Mouse (Mus musculus): ENCODE measurements around the gene Acsf3. TPM values are rescaled to one million over a fixed set of nuclear protein-coding genes. Genes with fewer than 3 reads are reported as not detected.
A peak's percentile ranks its signal among the peaks of the same experiment; 100 is the strongest.

Gene Acsf3
- polyA plus RNA-seq, 1 experiment from 2014 or later = 17.8 TPM

DNA sequence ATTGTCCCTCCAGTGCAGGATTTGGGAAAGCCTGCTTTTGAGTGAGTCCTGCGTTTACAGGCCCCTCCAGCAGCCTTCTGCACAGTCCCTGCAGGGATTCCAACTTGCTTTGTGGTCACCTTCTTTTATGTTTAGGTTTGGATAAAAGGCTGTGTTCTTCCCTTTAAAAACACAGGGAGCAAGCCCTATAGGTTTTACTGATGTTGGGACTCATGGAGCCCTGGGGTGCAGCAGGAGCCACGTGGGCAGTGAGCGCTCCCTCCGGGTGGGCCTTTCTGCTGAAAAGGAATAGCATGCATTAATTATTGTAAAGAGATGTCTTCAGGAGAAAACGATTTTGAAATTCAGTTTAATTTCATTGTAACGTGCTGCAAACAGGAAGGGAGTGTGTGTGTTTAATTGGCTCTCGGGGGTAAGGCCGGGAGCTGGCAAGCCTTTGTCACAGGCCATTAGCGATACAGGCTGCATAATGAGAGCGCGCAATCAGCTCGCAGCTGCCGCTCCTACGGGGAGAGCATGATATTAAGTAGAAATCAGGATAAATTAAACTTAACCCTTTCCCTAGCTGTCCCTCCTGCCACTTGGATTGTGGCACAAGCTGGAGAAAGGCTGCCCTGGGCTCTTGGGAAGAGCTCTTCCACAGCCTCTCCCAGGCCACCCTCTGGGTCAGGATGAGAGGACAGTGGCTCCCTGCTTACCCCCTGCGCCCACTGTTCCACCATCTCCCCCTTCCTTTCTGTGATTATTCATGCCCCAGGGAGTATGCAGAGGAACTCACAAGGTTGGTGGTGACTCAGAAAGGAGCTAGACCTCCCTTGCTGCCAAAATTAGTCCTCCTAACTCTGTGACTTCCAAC lies 28.8 kb downstream of the Acsf3 start:
- 16% methylated on average over 15 of the region's 15 CpGs for WGBS
- no peak for DNase-seq (ENCODE audit: low spot score)
- Histone ChIP-seq H3K9me3 (replicated peaks) (no peaks in the 10 kb centered on the region), H3K4me1 (peaks cover 44% of the 10 kb centered on the region), H3K36me3 (0 out of 2 replicates have a peak, but pooled peaks cover 3% of the 10 kb centered on the region), H3K27me3 (ENCODE audit: low read depth, poor library complexity, severe bottlenecking) (0 out of 2 replicates have a peak, but pooled peaks cover 5% of the 10 kb centered on the region), H3K4me3 (0 out of 2 replicates have a peak overlapping the region, but pooled peaks have one; percentile 9), H3K27ac (replicated peaks) (peak overlapping the region; percentile 75)

DNA sequence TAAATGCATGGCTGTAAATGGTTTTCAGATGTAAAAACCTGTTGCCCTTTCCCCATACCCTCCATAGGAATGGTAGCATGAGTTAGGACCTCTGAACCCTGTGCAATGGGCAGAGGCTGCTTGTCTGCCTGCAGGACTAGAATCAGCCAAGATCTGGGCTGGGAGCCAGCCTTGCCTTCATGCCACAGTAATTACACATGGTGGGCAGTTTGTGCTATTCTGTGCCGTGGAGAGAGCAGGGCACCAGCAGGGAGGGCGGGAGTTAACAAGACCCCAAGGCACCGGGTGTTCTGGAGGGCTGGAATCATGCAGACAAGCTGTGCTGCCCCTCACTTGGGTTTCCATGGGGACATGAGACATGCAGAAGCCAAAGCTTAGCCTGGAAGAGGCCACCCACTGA lies 30.1 kb downstream of the Acsf3 start:
- WGBS = 37% methylated on average over 3 of the region's 3 CpGs
- no peaks in the 10 kb centered on the region for H3K9me3 ChIP-seq (replicated peaks)
- peaks cover 44% of the 10 kb centered on the region for H3K4me1 ChIP-seq
- 0 out of 2 replicates have a peak, but pooled peaks cover 5% of the 10 kb centered on the region for H3K27me3 ChIP-seq (ENCODE audit: low read depth, poor library complexity, severe bottlenecking)
- H3K27ac ChIP-seq (replicated peaks) = no peak overlapping the region; the same call in 1 of the 2 replicates
- no peak overlapping the region for H3K4me3 ChIP-seq
- no peak for DNase-seq (ENCODE audit: low spot score)
- H3K36me3 ChIP-seq = 0 out of 2 replicates have a peak, but pooled peaks cover 5% of the 10 kb centered on the region

DNA sequence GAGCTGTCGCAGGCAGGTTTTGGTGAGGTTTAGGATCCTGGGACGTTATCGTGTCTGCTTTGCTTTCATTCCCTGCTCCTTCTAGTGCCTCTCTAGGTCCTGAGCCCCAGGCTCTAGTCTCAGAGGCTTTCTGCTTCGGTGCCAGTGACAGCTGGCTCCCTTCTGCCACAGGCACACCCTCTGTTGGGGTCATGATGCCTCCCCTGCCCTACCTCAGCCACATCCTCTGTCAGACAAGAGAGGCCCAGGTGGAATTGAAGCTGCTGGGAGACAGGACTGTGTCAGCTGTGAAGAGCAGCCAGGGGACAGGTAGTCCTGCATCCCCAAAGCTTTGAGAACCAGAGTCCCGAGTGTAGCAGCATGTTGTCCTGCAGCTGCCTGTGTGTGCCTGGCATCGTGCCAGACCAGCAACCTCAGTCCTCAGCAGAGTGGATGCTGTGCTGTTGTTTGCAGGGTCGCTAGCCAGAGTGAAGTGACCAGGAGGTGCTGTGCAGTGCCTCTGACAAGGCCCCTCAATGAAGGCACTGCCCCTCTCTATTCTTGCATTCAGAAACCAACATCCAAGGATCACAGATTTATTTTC lies 31.8 kb downstream of the Acsf3 start:
- peaks cover 44% of the 10 kb centered on the region for H3K4me1 ChIP-seq
- H3K4me3 ChIP-seq = no peak overlapping the region
- H3K9me3 ChIP-seq (replicated peaks) = no peaks in the 10 kb centered on the region
- H3K36me3 ChIP-seq = 0 out of 2 replicates have a peak, but pooled peaks cover 8% of the 10 kb centered on the region
- WGBS = 84% methylated on average over 7 of the region's 7 CpGs
- 0 out of 2 replicates have a peak, but pooled peaks cover 5% of the 10 kb centered on the region for H3K27me3 ChIP-seq (ENCODE audit: low read depth, poor library complexity, severe bottlenecking)
- DNase-seq (ENCODE audit: low spot score) = no peak
- H3K27ac ChIP-seq (replicated peaks) = peak overlapping the region; percentile 24; the same call in 1 of the 2 replicates

DNA sequence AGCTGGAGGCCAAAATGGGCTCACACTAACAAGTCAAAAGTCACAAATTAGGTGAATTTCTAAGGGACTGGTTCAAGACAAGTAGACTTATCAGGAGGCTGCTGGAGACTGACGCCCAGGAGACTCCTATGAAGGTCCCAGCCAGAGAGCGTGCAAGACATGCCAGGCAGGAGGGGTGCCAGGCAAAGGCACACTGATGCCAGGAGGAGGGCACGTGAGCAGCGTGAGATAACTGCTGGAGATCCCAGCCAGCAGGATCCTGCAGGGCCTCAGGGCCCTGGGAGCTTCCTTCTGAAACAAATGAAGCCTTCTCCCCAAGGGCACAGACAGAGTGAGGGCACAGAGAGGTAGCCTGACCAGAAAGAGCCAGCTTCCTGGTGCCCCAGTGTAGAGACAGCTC lies 32.6 kb downstream of the Acsf3 start:
- no peaks in the 10 kb centered on the region for H3K9me3 ChIP-seq (replicated peaks)
- DNase-seq (ENCODE audit: low spot score) = no peak
- 0 out of 2 replicates have a peak, but pooled peaks cover 5% of the 10 kb centered on the region for H3K27me3 ChIP-seq (ENCODE audit: low read depth, poor library complexity, severe bottlenecking)
- peaks cover 9% of the 10 kb centered on the region; the same call in 1 of the 2 replicates for H3K36me3 ChIP-seq
- WGBS = 90% methylated on average over 4 of the region's 4 CpGs
- no peak overlapping the region for H3K4me3 ChIP-seq
- no peak overlapping the region for H3K27ac ChIP-seq (replicated peaks)
- H3K4me1 ChIP-seq = peaks cover 44% of the 10 kb centered on the region

DNA sequence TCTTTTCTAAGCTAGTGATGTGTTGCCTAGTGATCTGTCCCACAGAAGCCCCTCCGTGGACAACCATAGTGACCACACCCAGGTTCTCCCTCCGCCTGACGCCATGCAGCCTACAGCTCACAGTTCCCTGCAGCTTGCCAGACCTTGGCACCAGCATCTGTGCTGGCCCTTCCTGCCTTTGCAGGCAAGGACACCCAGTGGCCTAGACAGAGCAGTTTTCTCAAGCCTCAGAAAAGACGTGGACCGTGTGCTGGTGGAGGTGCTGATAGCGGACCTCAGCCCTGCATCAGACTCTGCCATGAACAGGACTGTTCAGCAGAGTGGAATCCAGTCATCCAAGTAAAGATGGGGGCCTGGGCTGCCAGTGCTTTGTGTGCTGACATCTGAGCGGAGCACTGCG lies 35.1 kb downstream of the Acsf3 start:
- Histone ChIP-seq H3K4me1 (peaks cover 36% of the 10 kb centered on the region), H3K36me3 (peaks cover 17% of the 10 kb centered on the region), H3K27ac (replicated peaks) (no peak overlapping the region), H3K27me3 (ENCODE audit: low read depth, poor library complexity, severe bottlenecking) (peaks cover 7% of the 10 kb centered on the region; the same call in 1 of the 2 replicates), H3K4me3 (no peak overlapping the region), H3K9me3 (replicated peaks) (no peaks in the 10 kb centered on the region)
- 84% methylated on average over 8 of the region's 8 CpGs for WGBS
- DNase-seq (ENCODE audit: low spot score) = no peak

DNA sequence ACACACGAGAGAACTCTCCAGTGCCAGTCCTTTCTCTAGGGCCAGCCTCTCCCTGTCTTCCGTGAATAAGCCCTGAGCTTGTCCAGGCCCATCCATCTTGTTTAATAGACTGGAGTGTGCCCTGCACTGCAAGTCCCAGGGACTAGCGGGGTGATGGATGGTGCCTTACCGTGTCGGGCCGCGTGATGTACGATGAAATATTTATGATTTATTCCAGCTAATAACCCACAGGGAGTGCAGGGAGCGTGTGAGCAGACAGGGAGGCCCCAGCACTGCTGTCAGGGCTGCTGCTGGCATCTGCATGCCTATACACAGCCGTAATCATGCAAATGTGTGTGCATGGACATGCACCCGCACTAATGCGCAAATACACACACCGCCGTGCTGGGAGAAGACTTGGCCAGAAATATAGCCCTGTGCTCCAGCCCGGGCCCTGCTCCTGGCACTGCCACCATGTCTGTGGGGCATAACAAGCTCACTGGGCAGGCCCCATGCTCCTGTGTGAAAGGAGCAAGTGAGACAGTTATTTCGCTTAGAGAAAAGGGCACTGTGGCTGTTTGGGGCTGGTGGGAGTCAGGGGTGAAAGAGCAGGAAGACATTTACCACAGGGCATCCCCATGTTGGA lies 36.7 kb downstream of the Acsf3 start:
- no peak for DNase-seq (ENCODE audit: low spot score)
- Histone ChIP-seq H3K4me3 (no peak overlapping the region), H3K27me3 (ENCODE audit: low read depth, poor library complexity, severe bottlenecking) (peaks cover 7% of the 10 kb centered on the region; the same call in 1 of the 2 replicates), H3K27ac (replicated peaks) (no peak overlapping the region), H3K36me3 (peaks cover 17% of the 10 kb centered on the region), H3K4me1 (peaks cover 26% of the 10 kb centered on the region), H3K9me3 (replicated peaks) (no peaks in the 10 kb centered on the region)
- 92% methylated on average over 16 of the region's 16 CpGs for WGBS

DNA sequence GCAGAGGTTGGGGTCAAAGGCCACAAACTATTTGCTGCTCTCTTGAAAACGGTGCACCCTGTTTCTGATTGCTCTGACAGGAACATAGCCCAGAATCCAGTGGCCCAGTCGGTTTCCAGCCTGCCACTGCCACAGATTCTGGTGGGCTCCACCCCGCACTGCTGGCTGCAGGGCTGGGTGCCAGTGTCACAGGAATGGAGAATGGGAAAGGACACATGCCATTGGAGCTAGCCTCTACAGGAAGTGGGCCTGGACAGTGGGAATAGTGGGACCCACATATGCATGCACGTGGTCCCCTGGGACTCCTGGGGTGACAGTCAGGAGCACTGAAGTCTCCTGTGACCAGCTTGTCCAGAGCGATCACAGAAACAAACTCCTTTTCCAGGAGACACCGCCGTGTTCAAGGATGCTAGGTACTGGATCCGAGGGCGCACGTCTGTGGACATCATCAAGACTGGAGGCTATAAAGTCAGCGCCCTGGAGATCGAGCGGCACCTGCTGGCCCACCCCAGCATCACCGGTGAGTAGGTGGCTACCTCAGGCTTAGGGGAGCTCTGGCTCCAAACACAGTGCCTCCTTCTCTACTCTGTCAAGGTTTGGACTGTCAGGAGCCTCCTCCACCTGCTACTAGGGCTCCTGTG lies 37.4 kb downstream of the Acsf3 start:
- H3K27ac ChIP-seq (replicated peaks) = no peak overlapping the region
- no peak for DNase-seq (ENCODE audit: low spot score)
- no peak overlapping the region for H3K4me3 ChIP-seq
- H3K27me3 ChIP-seq (ENCODE audit: low read depth, poor library complexity, severe bottlenecking) = peaks cover 7% of the 10 kb centered on the region; the same call in 1 of the 2 replicates
- H3K9me3 ChIP-seq (replicated peaks) = no peaks in the 10 kb centered on the region
- peaks cover 29% of the 10 kb centered on the region for H3K4me1 ChIP-seq
- H3K36me3 ChIP-seq = peaks cover 17% of the 10 kb centered on the region
- 82% methylated on average over 14 of the region's 14 CpGs for WGBS

DNA sequence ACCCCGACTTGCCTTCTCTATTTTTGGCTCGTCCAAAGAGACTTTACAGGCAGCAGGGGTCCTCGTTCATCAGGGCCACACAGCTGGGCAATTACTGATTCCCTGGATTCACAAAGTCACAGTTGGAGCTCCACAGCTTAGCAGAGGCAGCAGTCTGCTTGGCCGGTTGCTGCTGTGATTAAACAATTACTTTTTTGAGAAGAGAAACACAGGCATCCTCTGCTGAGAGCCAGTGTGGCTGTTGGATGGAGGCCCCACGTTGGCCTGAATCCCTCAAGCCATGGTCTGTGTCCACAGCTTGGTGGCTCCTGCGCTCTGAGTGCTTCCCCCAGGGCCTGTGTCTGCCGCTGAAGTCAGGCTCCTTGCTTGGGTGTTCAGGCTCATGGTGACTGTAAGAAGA lies 39.3 kb downstream of the Acsf3 start:
- no peaks in the 10 kb centered on the region for H3K9me3 ChIP-seq (replicated peaks)
- H3K36me3 ChIP-seq = peaks cover 17% of the 10 kb centered on the region
- no peak overlapping the region for H3K4me3 ChIP-seq
- peak overlapping the region; percentile 57 for H3K27ac ChIP-seq (replicated peaks)
- 18% methylated on average over 7 of the region's 7 CpGs for WGBS
- H3K4me1 ChIP-seq = peaks cover 39% of the 10 kb centered on the region
- DNase-seq (ENCODE audit: low spot score) = no peak
- H3K27me3 ChIP-seq (ENCODE audit: low read depth, poor library complexity, severe bottlenecking) = peaks cover 7% of the 10 kb centered on the region; the same call in 1 of the 2 replicates

DNA sequence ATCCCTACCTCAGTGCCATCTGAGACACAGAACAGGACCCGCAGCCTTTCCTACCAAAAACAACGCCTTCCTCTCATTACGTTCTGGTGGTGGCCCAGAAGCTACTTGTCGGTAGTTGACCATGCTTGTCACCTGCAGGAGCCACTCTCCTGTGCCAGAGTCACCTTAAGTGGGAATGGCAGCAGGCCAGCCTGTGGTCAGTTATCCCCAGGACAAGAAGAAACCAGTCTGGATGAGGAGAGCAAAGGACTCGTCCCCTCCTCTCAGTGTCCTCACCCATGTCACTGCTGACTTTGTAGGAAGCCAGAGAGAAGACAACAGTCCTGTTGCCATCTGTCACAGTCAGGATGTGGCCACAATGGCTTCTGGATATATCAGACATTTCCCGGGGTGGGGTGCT lies 41.7 kb downstream of the Acsf3 start:
- no peak overlapping the region for H3K4me3 ChIP-seq
- DNase-seq (ENCODE audit: low spot score) = no peak
- H3K9me3 ChIP-seq (replicated peaks) = no peaks in the 10 kb centered on the region
- peaks cover 7% of the 10 kb centered on the region; the same call in 1 of the 2 replicates for H3K27me3 ChIP-seq (ENCODE audit: low read depth, poor library complexity, severe bottlenecking)
- H3K4me1 ChIP-seq = peaks cover 39% of the 10 kb centered on the region
- WGBS = 89% methylated on average over 6 of the region's 6 CpGs
- H3K27ac ChIP-seq (replicated peaks) = peak overlapping the region; percentile 67; the same call in 1 of the 2 replicates
- peaks cover 12% of the 10 kb centered on the region for H3K36me3 ChIP-seq

DNA sequence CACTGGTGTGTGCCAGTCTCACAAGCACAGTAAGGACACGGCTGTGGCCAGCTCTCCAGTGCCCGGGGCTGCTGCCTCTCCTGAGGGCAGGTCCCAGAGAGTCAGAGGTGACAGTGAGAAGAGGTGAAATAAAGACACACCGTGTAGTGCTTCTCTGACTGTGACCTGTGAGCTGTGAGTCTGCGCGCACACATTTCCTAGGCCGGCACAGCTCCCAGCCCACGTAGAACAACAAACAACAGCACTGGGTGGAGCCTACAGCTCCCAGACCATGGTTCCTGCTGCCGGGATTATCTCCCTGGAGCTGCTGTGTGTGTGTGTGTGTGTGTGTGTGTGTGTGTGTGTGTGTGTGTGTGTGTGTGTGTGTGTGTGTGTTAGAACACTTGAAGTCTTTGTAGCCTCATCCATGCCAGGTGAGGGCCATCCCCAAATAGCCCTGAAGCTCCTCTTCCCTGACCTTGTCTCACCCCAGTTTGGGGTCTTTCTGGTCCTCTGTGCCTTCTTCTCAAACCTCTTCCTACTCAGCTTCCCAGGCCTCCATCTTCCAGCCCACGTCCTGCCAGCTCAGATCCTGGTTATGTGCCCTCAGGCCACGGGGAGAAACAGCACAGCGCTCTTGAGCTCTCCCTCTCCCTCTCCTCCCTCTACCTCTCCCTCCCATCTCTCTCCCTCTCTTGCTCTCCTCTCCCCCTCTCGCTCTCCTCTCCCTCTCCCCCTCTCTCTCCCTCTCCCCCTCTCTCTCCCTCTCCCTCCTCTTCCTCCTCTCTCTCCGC lies 42.6 kb downstream of the Acsf3 start:
- peaks cover 7% of the 10 kb centered on the region; the same call in 1 of the 2 replicates for H3K27me3 ChIP-seq (ENCODE audit: low read depth, poor library complexity, severe bottlenecking)
- H3K4me1 ChIP-seq = peaks cover 39% of the 10 kb centered on the region
- H3K36me3 ChIP-seq = peaks cover 8% of the 10 kb centered on the region
- no peaks in the 10 kb centered on the region for H3K9me3 ChIP-seq (replicated peaks)
- WGBS = 41% methylated on average over 13 of the region's 13 CpGs
- DNase-seq (ENCODE audit: low spot score) = no peak
- peak overlapping the region; percentile 67 for H3K27ac ChIP-seq (replicated peaks)
- H3K4me3 ChIP-seq = no peak overlapping the region

DNA sequence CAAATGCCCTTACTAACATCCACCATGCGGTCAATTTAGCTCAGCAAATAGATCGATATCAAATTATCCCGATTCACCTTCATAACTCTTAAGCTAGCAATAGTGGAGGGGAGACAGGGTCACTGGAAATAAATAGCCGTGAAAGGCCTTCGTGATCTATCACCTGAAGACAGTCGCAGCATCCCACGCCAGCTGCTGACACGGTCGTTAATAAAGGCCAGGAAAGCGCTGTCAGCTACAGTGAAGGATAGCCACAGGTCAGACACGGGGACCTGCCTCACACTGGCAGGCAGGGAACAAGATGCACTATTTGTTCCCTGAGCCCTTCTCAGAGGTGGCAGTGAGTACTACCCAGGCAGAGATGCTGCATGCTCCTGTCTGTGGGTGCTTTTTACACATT lies 44.5 kb downstream of the Acsf3 start:
- Histone ChIP-seq H3K4me1 (peaks cover 37% of the 10 kb centered on the region), H3K36me3 (no peaks in the 10 kb centered on the region), H3K9me3 (replicated peaks) (no peaks in the 10 kb centered on the region), H3K27ac (replicated peaks) (no peak overlapping the region), H3K4me3 (no peak overlapping the region), H3K27me3 (ENCODE audit: low read depth, poor library complexity, severe bottlenecking) (no peaks in the 10 kb centered on the region)
- no peak for DNase-seq (ENCODE audit: low spot score)
- 90% methylated on average over 11 of the region's 11 CpGs for WGBS

Measured in midbrain, embryonic 10.5 days (tissue).